Mouse (Mus musculus) common myeloid progenitor, adult 5-6 weeks (primary cell): Measurements from ENCODE around the gene Sptbn1. TPM values are rescaled to one million over a fixed set of nuclear protein-coding genes. Genes with fewer than 3 reads are reported as not detected.

ENCODE experiments used
- ATAC-seq: replicated peaks from 2 replicates; pipeline ENCODE4 v1.8.0; 2016; ENCODE audit warnings: low read depth, mild to moderate bottlenecking, moderate TSS enrichment, inconsistent platforms; ENCODE audit not compliant: poor library complexity, severe bottlenecking
- total RNA-seq: library from RNA; stranded (forward); fragments of 200-1000, 187-1606 nt; gene quantifications from 2 replicates; pipeline ENCODE4 v1.2.3, GENCODE M21; 2017

Sptbn1 gene
- total RNA-seq, 1 experiment from 2014 or later: 147 TPM

GRCm38 (mm10) chr11:30178193-30178592 lies 89.8 kb downstream of the Sptbn1 start:
- no peak for ATAC-seq

- no peak for ATAC-seq
Measured at GRCm38 (mm10) chr11:30177145-30177840, 90.7 kb downstream of the Sptbn1 start.

- no peak for ATAC-seq
Measured at GRCm38 (mm10) chr11:30176111-30176510, 91.9 kb downstream of the Sptbn1 start.

- ATAC-seq: peak; percentile 46
Measured at GRCm38 (mm10) chr11:30175623-30176022, 92.4 kb downstream of the Sptbn1 start.

GRCm38 (mm10) chr11:30171586-30172178 lies 96.3 kb downstream of the Sptbn1 start:
- no peak for ATAC-seq

- no peak for ATAC-seq
Measured at GRCm38 (mm10) chr11:30171184-30171583, 96.8 kb downstream of the Sptbn1 start.

GRCm38 (mm10) chr11:30166551-30166922 lies 101.4 kb downstream of the Sptbn1 start:
- no peak for ATAC-seq

- ATAC-seq: peak; percentile 96
Measured at GRCm38 (mm10) chr11:30165861-30166550, 102.0 kb downstream of the Sptbn1 start.

- ATAC-seq: no peak
Measured at GRCm38 (mm10) chr11:30164515-30165214, 103.3 kb downstream of the Sptbn1 start.

- ATAC-seq: no peak
Measured at GRCm38 (mm10) chr11:30163870-30164269, 104.1 kb downstream of the Sptbn1 start.

GRCm38 (mm10) chr11:30163081-30163480 lies 104.9 kb downstream of the Sptbn1 start:
- no peak for ATAC-seq

- ATAC-seq: no peak
Measured at GRCm38 (mm10) chr11:30161744-30162143, 106.2 kb downstream of the Sptbn1 start.

GRCm38 (mm10) chr11:30161173-30161650 lies 106.8 kb downstream of the Sptbn1 start:
- ATAC-seq: 0 out of 2 replicates have a peak, but pooled peaks have one; percentile 20

- no peak for ATAC-seq
Measured at GRCm38 (mm10) chr11:30160625-30161172, 107.3 kb downstream of the Sptbn1 start.

- ATAC-seq: no peak
Measured at GRCm38 (mm10) chr11:30159545-30160255, 108.3 kb downstream of the Sptbn1 start.

GRCm38 (mm10) chr11:30158028-30158700 lies 109.8 kb downstream of the Sptbn1 start:
- ATAC-seq: peak; percentile 54; the same call in 1 of the 2 replicates

- ATAC-seq: no peak
Measured at GRCm38 (mm10) chr11:30155887-30156286, 112.1 kb downstream of the Sptbn1 start.

- ATAC-seq: no peak
Measured at GRCm38 (mm10) chr11:30154980-30155379, 113.0 kb downstream of the Sptbn1 start.

GRCm38 (mm10) chr11:30148888-30149287 lies 119.1 kb downstream of the Sptbn1 start:
- ATAC-seq: 0 out of 2 replicates have a peak, but pooled peaks have one; percentile 21
